Mouse (Mus musculus): ENCODE data around the gene Ccdc162.
"Not testable (repeated sequence)": the region's sequence is repeated elsewhere in the genome, so short reads cannot be mapped to it uniquely, and the experiment has no call there.

Gene Ccdc162

GRCm38 (mm10) chr10:41697040-41697439 lies 19.4 kb downstream of the Ccdc162 start:
- no peak for DNase-seq (ENCODE audit: low spot score)

- DNase-seq (ENCODE audit: low spot score) = no peak
These were observed 25.5 kb downstream of the Ccdc162 start for GRCm38 (mm10) chr10:41690978-41691377.

- peak; percentile 29 for DNase-seq (ENCODE audit: low spot score)
These were observed 26.2 kb downstream of the Ccdc162 start for GRCm38 (mm10) chr10:41689941-41690887.

GRCm38 (mm10) chr10:41684548-41684996 lies 31.9 kb downstream of the Ccdc162 start:
- no peak for DNase-seq (ENCODE audit: low spot score)

GRCm38 (mm10) chr10:41682546-41683393 lies 33.7 kb downstream of the Ccdc162 start:
- peak; percentile 67 for DNase-seq (ENCODE audit: low spot score)

- peak; percentile 7 for DNase-seq (ENCODE audit: low spot score)
These were observed 37.6 kb downstream of the Ccdc162 start for GRCm38 (mm10) chr10:41678746-41679360.

GRCm38 (mm10) chr10:41677396-41677795 lies 39.0 kb downstream of the Ccdc162 start:
- no peak for DNase-seq (ENCODE audit: low spot score)

GRCm38 (mm10) chr10:41676661-41677061 lies 39.8 kb downstream of the Ccdc162 start:
- DNase-seq (ENCODE audit: low spot score) = no peak

- no peak for DNase-seq (ENCODE audit: low spot score)
These were observed 40.4 kb downstream of the Ccdc162 start for GRCm38 (mm10) chr10:41675842-41676571.

GRCm38 (mm10) chr10:41675243-41675642 lies 41.2 kb downstream of the Ccdc162 start:
- no peak for DNase-seq (ENCODE audit: low spot score)

- no peak for DNase-seq (ENCODE audit: low spot score)
These were observed 42.1 kb downstream of the Ccdc162 start for GRCm38 (mm10) chr10:41674362-41674761.

- no peak for DNase-seq (ENCODE audit: low spot score)
These were observed 46.2 kb downstream of the Ccdc162 start for GRCm38 (mm10) chr10:41670196-41670595.

- DNase-seq (ENCODE audit: low spot score) = no peak
These were observed 50.9 kb downstream of the Ccdc162 start for GRCm38 (mm10) chr10:41665498-41665897.

- not testable (repeated sequence) for DNase-seq (ENCODE audit: low spot score)
These were observed 56.8 kb downstream of the Ccdc162 start for GRCm38 (mm10) chr10:41659671-41660070.

- not testable (repeated sequence) for DNase-seq (ENCODE audit: low spot score)
These were observed 60.8 kb downstream of the Ccdc162 start for GRCm38 (mm10) chr10:41655684-41656083.

GRCm38 (mm10) chr10:41652988-41653387 lies 63.4 kb downstream of the Ccdc162 start:
- DNase-seq (ENCODE audit: low spot score) = no peak

- DNase-seq (ENCODE audit: low spot score) = no peak
These were observed 64.2 kb downstream of the Ccdc162 start for GRCm38 (mm10) chr10:41652094-41652775.

GRCm38 (mm10) chr10:41651532-41651931 lies 64.9 kb downstream of the Ccdc162 start:
- DNase-seq (ENCODE audit: low spot score) = no peak

- no peak for DNase-seq (ENCODE audit: low spot score)
These were observed 67.2 kb downstream of the Ccdc162 start for GRCm38 (mm10) chr10:41649186-41649585.

- DNase-seq (ENCODE audit: low spot score) = no peak
These were observed 77.7 kb downstream of the Ccdc162 start for GRCm38 (mm10) chr10:41638776-41639175.

Measured in spleen, adult 12 weeks (tissue).